Mouse (Mus musculus): Measurements from ENCODE around the gene Col16a1.
A peak's percentile ranks its signal among the peaks of the same experiment; 100 is the strongest.

Col16a1 gene

GRCm38 (mm10) chr4:130044211-130044610 lies 3.4 kb upstream of the Col16a1 start:
- DNase-seq (ENCODE audit: extremely low read depth, low read depth, low spot score), result no peak

GRCm38 (mm10) chr4:130045609-130046008 lies 2.0 kb upstream of the Col16a1 start:
- DNase-seq (ENCODE audit: extremely low read depth, low read depth, low spot score), result no peak

GRCm38 (mm10) chr4:130048203-130048479 lies 501 bp downstream of the Col16a1 start:
- DNase-seq (ENCODE audit: extremely low read depth, low read depth, low spot score), result no peak

- no peak for DNase-seq (ENCODE audit: extremely low read depth, low read depth, low spot score)
These were observed 2.6 kb downstream of the Col16a1 start for GRCm38 (mm10) chr4:130050056-130050824.

GRCm38 (mm10) chr4:130052283-130052682 lies 4.6 kb downstream of the Col16a1 start:
- DNase-seq (ENCODE audit: extremely low read depth, low read depth, low spot score), result no peak

GRCm38 (mm10) chr4:130053111-130053510 lies 5.5 kb downstream of the Col16a1 start:
- DNase-seq (ENCODE audit: extremely low read depth, low read depth, low spot score), result no peak

GRCm38 (mm10) chr4:130054727-130055126 lies 7.1 kb downstream of the Col16a1 start:
- no peak for DNase-seq (ENCODE audit: extremely low read depth, low read depth, low spot score)

GRCm38 (mm10) chr4:130055160-130056010 lies 7.7 kb downstream of the Col16a1 start:
- DNase-seq (ENCODE audit: extremely low read depth, low read depth, low spot score), result no peak

GRCm38 (mm10) chr4:130056011-130056322 lies 8.3 kb downstream of the Col16a1 start:
- no peak for DNase-seq (ENCODE audit: extremely low read depth, low read depth, low spot score)

GRCm38 (mm10) chr4:130056471-130056870 lies 8.8 kb downstream of the Col16a1 start:
- DNase-seq (ENCODE audit: extremely low read depth, low read depth, low spot score), result no peak

- DNase-seq (ENCODE audit: extremely low read depth, low read depth, low spot score), result no peak
These were observed 13.3 kb downstream of the Col16a1 start for GRCm38 (mm10) chr4:130060937-130061336.

- DNase-seq (ENCODE audit: extremely low read depth, low read depth, low spot score), result no peak
These were observed 15.6 kb downstream of the Col16a1 start for GRCm38 (mm10) chr4:130063191-130063590.

GRCm38 (mm10) chr4:130066816-130067215 lies 19.2 kb downstream of the Col16a1 start:
- no peak for DNase-seq (ENCODE audit: extremely low read depth, low read depth, low spot score)

GRCm38 (mm10) chr4:130070523-130070922 lies 22.9 kb downstream of the Col16a1 start:
- DNase-seq (ENCODE audit: extremely low read depth, low read depth, low spot score), result no peak

GRCm38 (mm10) chr4:130071758-130072157 lies 24.1 kb downstream of the Col16a1 start:
- DNase-seq (ENCODE audit: extremely low read depth, low read depth, low spot score), result no peak

GRCm38 (mm10) chr4:130073367-130073766 lies 25.7 kb downstream of the Col16a1 start:
- no peak for DNase-seq (ENCODE audit: extremely low read depth, low read depth, low spot score)

GRCm38 (mm10) chr4:130074761-130075515 lies 27.3 kb downstream of the Col16a1 start:
- DNase-seq (ENCODE audit: extremely low read depth, low read depth, low spot score), result peak; percentile 85

- no peak for DNase-seq (ENCODE audit: extremely low read depth, low read depth, low spot score)
These were observed 29.2 kb downstream of the Col16a1 start for GRCm38 (mm10) chr4:130076856-130077255.

GRCm38 (mm10) chr4:130078816-130079485 lies 31.3 kb downstream of the Col16a1 start:
- DNase-seq (ENCODE audit: extremely low read depth, low read depth, low spot score), result no peak

- no peak for DNase-seq (ENCODE audit: extremely low read depth, low read depth, low spot score)
These were observed 31.9 kb downstream of the Col16a1 start for GRCm38 (mm10) chr4:130079521-130079920.
